In genomic region chr2:145884913-145885785, GRCm38 (mm10) we compare ENCODE assay signal across 9 mouse cellular contexts. TPM values are rescaled to one million over a fixed set of nuclear protein-coding genes. Genes with fewer than 3 reads are reported as not detected.
A peak's percentile ranks its signal among the peaks of the same experiment; 100 is the strongest.
DNase-seq lines count a peak whose midpoint lies in the region; ATAC-seq and TF ChIP-seq lines count a peak whose summit lies in the region.
"Had no signal": no experiment of that assay in that cellular context is flagged by ENCODE, and none has a peak within 500 bp of the region (broad histone marks: within the 10 kb centered on the region; RNA-seq: fewer than 3 reads in every experiment).

No protein-coding gene starts in this region.

- no peaks in the 10 kb centered on the region for H3K27me3 ChIP-seq in intestine, embryonic 15.5 days (replicated peaks)
- no peaks in the 10 kb centered on the region for H3K27me3 ChIP-seq in lung, postnatal 0 days (replicated peaks; ENCODE audit: insufficient read depth, low read length)
- H3K27me3 ChIP-seq: neural tube, embryonic 12.5 days had no signal

- peaks cover 25% of the 10 kb centered on the region for H3K4me1 ChIP-seq in intestine, embryonic 15.5 days (replicated peaks)
- peaks cover 17% of the 10 kb centered on the region; the same call in 1 of the 2 replicates for H3K4me1 ChIP-seq in lung, postnatal 0 days (ENCODE audit: insufficient read depth, low read depth, low read length)

- DNase-seq in embryo, embryonic 11 days = peak; percentile 46
- no peak for DNase-seq in embryo, embryonic 10.5 days (ENCODE audit: low spot score)
- DNase-seq in 416B (ENCODE audit: low read depth) = peak; percentile 42
- peak; percentile 79 for DNase-seq in gastrocnemius, adult 2 months
- DNase-seq in lung, postnatal 0 days (ENCODE audit: low spot score) = peak; percentile 72
- no peak for DNase-seq in ovary, postnatal 14 days (ENCODE audit: low spot score)
- DNase-seq in layer of hippocampus, postnatal 14 days (ENCODE audit: low spot score in 2 of 2) = no peak

- 49% methylated on average over 14 of the region's 14 CpGs for WGBS in intestine, embryonic 15.5 days
- WGBS in lung, postnatal 0 days = 38% methylated on average over 14 of the region's 14 CpGs

- TF ChIP-seq EP300 in lung, postnatal 0 days (IDR thresholded peaks at IDR 0.05) = peak; percentile 43

- peaks cover 9% of the 10 kb centered on the region; the same call in 1 of the 2 replicates for H3K36me3 ChIP-seq in intestine, embryonic 15.5 days
- H3K36me3 ChIP-seq in lung, postnatal 0 days (ENCODE audit: insufficient read depth, low read length) = peaks cover 44% of the 10 kb centered on the region

- H3K4me3 ChIP-seq in gastrocnemius, adult 2 months = peak overlapping the region; percentile 45
- no peak overlapping the region for H3K4me3 ChIP-seq in intestine, embryonic 15.5 days (replicated peaks)
- no peak overlapping the region for H3K4me3 ChIP-seq in lung, postnatal 0 days (ENCODE audit: low read depth, low read length)
- H3K4me3 ChIP-seq: neural tube, embryonic 12.5 days had no signal

- TF ChIP-seq CTCF in gastrocnemius, adult 2 months (IDR thresholded peaks at IDR 0.05) = no peak
- no peak for TF ChIP-seq CTCF in lung, postnatal 0 days (IDR thresholded peaks at IDR 0.05)

- peak overlapping the region; percentile 92 for H3K27ac ChIP-seq in gastrocnemius, adult 2 months
- H3K27ac ChIP-seq in intestine, embryonic 15.5 days = peak overlapping the region; percentile 34
- peak overlapping the region; percentile 71 for H3K27ac ChIP-seq in lung, postnatal 0 days (ENCODE audit: low read length)
- H3K27ac ChIP-seq: neural tube, embryonic 12.5 days had no signal

- intact Hi-C loops in gastrocnemius, adult 2 months (cut with DNase I) = loop anchor here (2.0 to 5.0 kb wide), 3 partner anchors 22 to 183 kb away; no protein-coding TSS in a partner anchor

- ATAC-seq in intestine, embryonic 15.5 days = peak; percentile 54
- peak; percentile 36 for ATAC-seq in lung, postnatal 0 days

- H3K4me2 ChIP-seq in intestine, embryonic 15.5 days (replicated peaks) = no peak overlapping the region
- H3K4me2 ChIP-seq in lung, postnatal 0 days (replicated peaks; ENCODE audit: low read depth, low read length) = no peak overlapping the region
- H3K4me2 ChIP-seq: neural tube, embryonic 12.5 days had no signal

- H3K9ac ChIP-seq in intestine, embryonic 15.5 days = no peak overlapping the region
- no peak overlapping the region for H3K9ac ChIP-seq in lung, postnatal 0 days (replicated peaks; ENCODE audit: low read depth)
- H3K9ac ChIP-seq: neural tube, embryonic 12.5 days had no signal

- no peaks in the 10 kb centered on the region for H3K9me3 ChIP-seq in intestine, embryonic 15.5 days
- no peaks in the 10 kb centered on the region for H3K9me3 ChIP-seq in lung, postnatal 0 days (ENCODE audit: low read length)
- H3K9me3 ChIP-seq: neural tube, embryonic 12.5 days had no signal

RNA-seq across cellular contexts. Expression of gene Naa20, which starts 16.8 kb away (rescaled TPM):
- 10 to 100 TPM; 53.5 to 69.1 TPM for total RNA-seq in gastrocnemius, adult 2 months (2021)
- polyA plus RNA-seq in intestine, embryonic 15.5 days (2015; fragmentation: Nextera tagmentation; extraction: Ambion mirVana) = 145 and 157 TPM in 2 replicates
- polyA plus RNA-seq in lung, postnatal 0 days (2015; fragmentation: Nextera tagmentation; extraction: Ambion mirVana) = 108 and 118 TPM in 2 replicates
- 10 to 100 TPM; 65.6 to 73.8 TPM for total RNA-seq in layer of hippocampus, postnatal 14 days (2021)

RNA-seq across cellular contexts. Expression of gene Cfap61, which starts 49.4 kb away (rescaled TPM):
- not detected for total RNA-seq in gastrocnemius, adult 2 months (2021)
- 0.74 and 1.5 TPM in 2 replicates for polyA plus RNA-seq in intestine, embryonic 15.5 days (2015; fragmentation: Nextera tagmentation; extraction: Ambion mirVana)
- polyA plus RNA-seq in lung, postnatal 0 days (2015; fragmentation: Nextera tagmentation; extraction: Ambion mirVana) = 2.2 and 4.9 TPM in 2 replicates
- total RNA-seq in layer of hippocampus, postnatal 14 days (2021) = 1 to 10 TPM; 2.5 to 4.7 TPM

RNA-seq across cellular contexts. Expression of gene Crnkl1, which starts 49.7 kb away (rescaled TPM):
- 10 to 100 TPM; 13.3 to 18.0 TPM for total RNA-seq in gastrocnemius, adult 2 months (2021)
- 17.8 and 20.7 TPM in 2 replicates for polyA plus RNA-seq in intestine, embryonic 15.5 days (2015; fragmentation: Nextera tagmentation; extraction: Ambion mirVana)
- 20.2 and 20.7 TPM in 2 replicates for polyA plus RNA-seq in lung, postnatal 0 days (2015; fragmentation: Nextera tagmentation; extraction: Ambion mirVana)
- total RNA-seq in layer of hippocampus, postnatal 14 days (2021) = 10 to 100 TPM; 18.3 to 19.9 TPM

Comparison
In these comparisons a context has a peak if more than half of its experiments do, and no peak if none do; other contexts are left out.
1. DNase-seq: peak in embryo, embryonic 11 days (single experiment), 416B (single experiment), gastrocnemius, adult 2 months (single experiment) and lung, postnatal 0 days (single experiment); none in embryo, embryonic 10.5 days (single experiment), ovary, postnatal 14 days (single experiment) and layer of hippocampus, postnatal 14 days (0 of 2).
2. H3K27ac ChIP-seq: peak in every context shown above with its lines; median percentile 92 in gastrocnemius, adult 2 months; 71 in lung, postnatal 0 days; 34 in intestine, embryonic 15.5 days.